Mouse (Mus musculus) liver, postnatal 0 days (tissue): ENCODE measurements around the gene Gm30083.

Experiments used
- CTCF ChIP-seq: sonication (generic); IDR thresholded peaks from 2 replicates; pipeline ENCODE4 v1.5.1; 2016; ENCODE audit warnings: antibody characterized with exemption, low read depth
- EP300 ChIP-seq: IDR thresholded peaks from 2 replicates; pipeline ENCODE4 v1.6.1; 2016; ENCODE audit warnings: antibody characterized with exemption, low read depth, mild to moderate bottlenecking

DNA sequence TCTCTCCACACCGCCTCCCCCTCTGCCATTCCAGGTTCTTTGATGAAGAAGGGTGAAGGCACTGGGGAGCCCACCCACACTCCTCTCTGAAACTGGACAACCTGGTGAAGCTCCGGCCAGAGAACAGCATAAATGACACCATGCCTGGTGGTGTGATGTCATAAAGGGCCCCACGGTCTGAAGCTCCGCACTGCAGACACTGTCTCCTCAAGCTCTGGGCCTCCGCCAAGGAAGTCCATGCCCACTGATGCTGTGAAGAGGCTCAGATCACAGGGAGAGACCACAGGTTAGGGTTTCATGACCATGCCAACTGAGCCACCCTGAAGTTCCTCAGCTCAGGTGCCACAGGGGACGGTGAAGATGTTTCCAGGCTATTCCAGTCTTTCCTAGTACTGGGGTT is 37.5 kb upstream of the Gm30083 start, which contains the start of gene Antxrl:
- TF ChIP-seq EP300 (no peak), CTCF (no peak)
